Mouse (Mus musculus) thymus, adult 2 months (tissue): ENCODE results near the gene F2rl1.

Experiments used
- CTCF ChIP-seq: fragments of 200-500 bp; IDR thresholded peaks from 2 replicates; pipeline ENCODE4 v1.5.1; 2012; ENCODE audit warnings: mild to moderate bottlenecking, control low read depth, low read length, moderate library complexity, borderline replicate concordance; ENCODE audit not compliant: control insufficient read depth, poor library complexity, insufficient read depth; ENCODE audit errors: extremely low read depth
- POLR2A ChIP-seq: fragments of 200-500 bp; IDR thresholded peaks from 2 replicates; pipeline ENCODE4 v1.6.1; 2012; ENCODE audit warnings: mild to moderate bottlenecking, low read length, control low read depth, moderate library complexity; ENCODE audit not compliant: control insufficient read depth, poor library complexity, insufficient read depth; ENCODE audit errors: extremely low read depth

DNA sequence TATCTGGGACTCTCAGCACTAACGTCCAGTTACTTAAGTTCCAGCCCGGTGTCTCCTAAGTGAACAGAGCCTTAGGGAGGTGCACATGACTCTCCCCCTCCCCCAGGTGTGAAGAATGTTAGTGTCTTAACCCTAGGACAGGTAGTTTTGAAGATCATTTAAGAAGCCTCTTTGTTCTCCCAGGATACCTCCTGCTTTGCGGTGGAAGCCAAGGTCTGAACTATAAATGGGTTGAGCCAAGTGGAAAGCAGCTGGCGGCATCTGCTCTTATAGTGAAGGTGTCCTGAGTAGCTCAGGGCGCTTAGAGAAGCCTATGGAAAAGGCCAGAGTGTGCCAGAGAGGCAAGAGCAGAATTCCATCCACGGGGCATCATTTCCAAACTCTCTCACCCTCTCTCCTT is 10.0 kb upstream of the F2rl1 start:
- TF ChIP-seq CTCF (no peak), POLR2A (no peak)
